In the genomic region with DNA sequence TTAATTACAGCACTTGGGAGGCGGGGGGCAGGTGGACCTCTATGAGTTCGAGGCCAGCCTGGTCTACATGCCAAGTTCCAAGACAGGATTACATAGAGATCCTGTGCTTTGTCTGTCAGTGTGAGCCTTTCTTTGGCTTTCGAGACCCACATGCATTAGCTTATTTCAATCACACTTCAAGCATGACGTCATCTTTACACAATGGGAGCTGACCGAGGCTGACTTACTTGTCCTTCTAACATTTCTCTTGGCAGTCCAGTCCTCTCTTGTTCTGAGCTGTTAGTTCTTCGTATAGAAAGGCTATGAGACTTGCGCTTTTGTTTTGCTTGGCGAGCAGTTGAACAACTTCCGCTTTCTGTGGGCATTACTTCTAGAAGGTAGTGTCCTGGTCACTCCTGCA, we compare ENCODE assay signal across 34 mouse cellular contexts.
"Had no signal": no experiment of that assay in that cellular context is flagged by ENCODE, and none has a peak within 500 bp of the region (broad histone marks: within the 10 kb centered on the region; RNA-seq: fewer than 3 reads in every experiment).

No protein-coding gene starts in this region.

- H3K9me3 ChIP-seq: heart, embryonic 10.5 days; heart, embryonic 12.5 days; heart, embryonic 13.5 days; heart, embryonic 15.5 days; hindbrain, embryonic 10.5 days; hindbrain, embryonic 12.5 days; hindbrain, embryonic 15.5 days; intestine, embryonic 15.5 days; kidney, embryonic 15.5 days had no signal

- H3K27ac ChIP-seq: heart, embryonic 10.5 days; heart, embryonic 13.5 days; heart, embryonic 15.5 days; hindbrain, embryonic 10.5 days; hindbrain, embryonic 12.5 days; hindbrain, embryonic 14.5 days; hindbrain, embryonic 15.5 days; hindbrain, postnatal 0 days; intestine, embryonic 15.5 days; kidney, embryonic 15.5 days; kidney, postnatal 0 days; layer of hippocampus, adult 2 months; left cerebral cortex, adult 2 months had no signal

- ATAC-seq: hindbrain, embryonic 16.5 days; hindbrain, postnatal 0 days; inflammation-experienced regulatory T-cells, adult 6 months; intestine, embryonic 15.5 days; intestine, embryonic 16.5 days; intestine, postnatal 0 days had no signal

- H3K4me3 ChIP-seq: heart, embryonic 10.5 days; heart, embryonic 12.5 days; heart, embryonic 13.5 days; heart, embryonic 15.5 days; hindbrain, embryonic 10.5 days; hindbrain, embryonic 12.5 days; hindbrain, embryonic 15.5 days; intestine, embryonic 15.5 days; kidney, embryonic 15.5 days; layer of hippocampus, adult 2 months; left cerebral cortex, adult 2 months had no signal

- H3K9ac ChIP-seq: heart, embryonic 12.5 days; heart, embryonic 13.5 days; heart, embryonic 15.5 days; hindbrain, embryonic 12.5 days; hindbrain, embryonic 14.5 days; hindbrain, embryonic 15.5 days; intestine, embryonic 15.5 days; kidney, embryonic 15.5 days had no signal

- H3K4me1 ChIP-seq: heart, embryonic 10.5 days; hindbrain, embryonic 10.5 days; hindbrain, embryonic 12.5 days; hindbrain, embryonic 15.5 days; intestine, embryonic 15.5 days; kidney, embryonic 15.5 days had no signal

- H3K27me3 ChIP-seq: heart, embryonic 12.5 days; heart, embryonic 13.5 days; heart, embryonic 15.5 days; hindbrain, embryonic 12.5 days; hindbrain, embryonic 15.5 days; intestine, embryonic 15.5 days; kidney, embryonic 15.5 days had no signal

- DNase-seq: heart, postnatal 10 days; heart, postnatal 14 days; heart, postnatal 4 days; kidney, adult 11 months; kidney, adult 18-20 months; kidney, adult 2 months; kidney, adult 8-10 months; kidney, adult 9 months; kidney, postnatal 10 days; kidney, postnatal 14 days; kidney, postnatal 25 days; kidney, postnatal 36 days; kidney, postnatal 4 days; layer of hippocampus, adult 9-11 months; layer of hippocampus, postnatal 36 days had no signal

- H3K4me2 ChIP-seq: heart, embryonic 11.5 days; heart, embryonic 12.5 days; heart, embryonic 13.5 days; heart, embryonic 15.5 days; hindbrain, embryonic 12.5 days; hindbrain, embryonic 14.5 days; hindbrain, embryonic 15.5 days; intestine, embryonic 15.5 days; kidney, embryonic 15.5 days had no signal
